Comparison of ENCODE assay signal across 10 mouse cellular contexts in genomic region chr13:13867078-13867759, GRCm38 (mm10).
DNase-seq lines count a peak whose midpoint lies in the region; ATAC-seq and TF ChIP-seq lines count a peak whose summit lies in the region.
"Had no signal": no experiment of that assay in that cellular context is flagged by ENCODE, and none has a peak within 500 bp of the region (broad histone marks: within the 10 kb centered on the region; RNA-seq: fewer than 3 reads in every experiment).

No protein-coding gene starts in this region.

- no peak overlapping the region for H3K9ac ChIP-seq in hindbrain, embryonic 11.5 days (ENCODE audit: low read depth, low read length)
- no peak overlapping the region for H3K9ac ChIP-seq in embryonic facial prominence, embryonic 11.5 days (replicated peaks; ENCODE audit: low read length)
- no peak overlapping the region for H3K9ac ChIP-seq in limb, embryonic 13.5 days
- H3K9ac ChIP-seq: heart, embryonic 13.5 days; limb, embryonic 15.5 days had no signal

- H3K79me2 ChIP-seq in C2C12 (ENCODE audit: control insufficient read depth, insufficient read depth): no peaks in the 10 kb centered on the region

- no peak overlapping the region for H3K4me3 ChIP-seq in hindbrain, embryonic 11.5 days (ENCODE audit: low read depth, low read length)
- H3K4me3 ChIP-seq in hindbrain, embryonic 10.5 days: no peak overlapping the region
- no peak overlapping the region for H3K4me3 ChIP-seq in C2C12 (ENCODE audit: insufficient read depth, poor library complexity, severe bottlenecking)
- H3K4me3 ChIP-seq in embryonic facial prominence, embryonic 11.5 days (ENCODE audit: low read depth, low read length): no peak overlapping the region
- no peak overlapping the region for H3K4me3 ChIP-seq in limb, embryonic 13.5 days
- H3K4me3 ChIP-seq: heart, embryonic 13.5 days; limb, embryonic 15.5 days had no signal

- no peaks in the 10 kb centered on the region for H3K79me3 ChIP-seq in C2C12 (ENCODE audit: low read depth)

- H3ac ChIP-seq in C2C12 (ENCODE audit: control insufficient read depth, insufficient read length, low read depth): no peak overlapping the region

- no peak overlapping the region for H3K4me2 ChIP-seq in hindbrain, embryonic 11.5 days (replicated peaks; ENCODE audit: low read depth, low read length)
- H3K4me2 ChIP-seq in embryonic facial prominence, embryonic 11.5 days (ENCODE audit: low read depth, low read length): no peak overlapping the region
- no peak overlapping the region for H3K4me2 ChIP-seq in limb, embryonic 13.5 days (replicated peaks)
- H3K4me2 ChIP-seq: heart, embryonic 13.5 days; limb, embryonic 15.5 days had no signal

- no peaks in the 10 kb centered on the region for H3K4me1 ChIP-seq in hindbrain, embryonic 11.5 days (replicated peaks; ENCODE audit: control insufficient read depth, insufficient read depth, low read length)
- H3K4me1 ChIP-seq in hindbrain, embryonic 10.5 days (replicated peaks): peaks cover 8% of the 10 kb centered on the region
- no peaks in the 10 kb centered on the region for H3K4me1 ChIP-seq in embryonic facial prominence, embryonic 11.5 days (ENCODE audit: control insufficient read depth, insufficient read depth, low read length)
- no peaks in the 10 kb centered on the region for H3K4me1 ChIP-seq in limb, embryonic 13.5 days
- H3K4me1 ChIP-seq: heart, embryonic 13.5 days; limb, embryonic 15.5 days had no signal

- H3K9me3 ChIP-seq in hindbrain, embryonic 11.5 days (ENCODE audit: control insufficient read depth, low read length): no peaks in the 10 kb centered on the region
- H3K9me3 ChIP-seq in hindbrain, embryonic 10.5 days: no peaks in the 10 kb centered on the region
- H3K9me3 ChIP-seq in embryonic facial prominence, embryonic 11.5 days (replicated peaks; ENCODE audit: control insufficient read depth, low read length): no peaks in the 10 kb centered on the region
- H3K9me3 ChIP-seq in limb, embryonic 13.5 days: no peaks in the 10 kb centered on the region
- H3K9me3 ChIP-seq: heart, embryonic 13.5 days; limb, embryonic 15.5 days had no signal

- no peak overlapping the region for H3K27ac ChIP-seq in hindbrain, embryonic 11.5 days (ENCODE audit: low read depth, low read length)
- no peak overlapping the region for H3K27ac ChIP-seq in hindbrain, embryonic 10.5 days
- no peak overlapping the region for H3K27ac ChIP-seq in embryonic facial prominence, embryonic 11.5 days (replicated peaks; ENCODE audit: low read depth, low read length)
- H3K27ac ChIP-seq in limb, embryonic 13.5 days: no peak overlapping the region
- H3K27ac ChIP-seq: heart, embryonic 13.5 days; limb, embryonic 15.5 days had no signal

- ATAC-seq in hindbrain, embryonic 11.5 days (ENCODE audit: low FRiP score): peak; percentile 46; the same call in 1 of the 2 replicates
- ATAC-seq in embryonic facial prominence, embryonic 11.5 days (replicated peaks; ENCODE audit: insufficient number of reproducible peaks, low FRiP score, low TSS enrichment, low read depth): no peak; the same call in 1 of the 2 replicates
- ATAC-seq in limb, embryonic 13.5 days (ENCODE audit: low FRiP score, low read depth): peak; percentile 48; the same call in 1 of the 2 replicates

- peak; percentile 13 for DNase-seq in hindbrain, embryonic 11.5 days (ENCODE audit: low spot score)
- DNase-seq in hindbrain, embryonic 10.5 days (ENCODE audit: low spot score): no peak
- peak; percentile 29 for DNase-seq in embryonic facial prominence, embryonic 11.5 days (ENCODE audit: low spot score)
- DNase-seq in left cerebral cortex, postnatal 10 days (ENCODE audit: extremely low spot score in 1 of 2, low spot score in 2 of 2): no peak
- DNase-seq in cerebellum, adult 11-12 months: no peak
- DNase-seq in layer of hippocampus, postnatal 14 days (ENCODE audit: low spot score in 2 of 2): no peak

- H3K36me3 ChIP-seq in hindbrain, embryonic 11.5 days (ENCODE audit: control insufficient read depth, insufficient read depth, low read length): no peaks in the 10 kb centered on the region
- no peaks in the 10 kb centered on the region for H3K36me3 ChIP-seq in hindbrain, embryonic 10.5 days
- H3K36me3 ChIP-seq in C2C12 (ENCODE audit: control insufficient read depth, insufficient read depth): no peaks in the 10 kb centered on the region
- no peaks in the 10 kb centered on the region for H3K36me3 ChIP-seq in embryonic facial prominence, embryonic 11.5 days (replicated peaks; ENCODE audit: control insufficient read depth, insufficient read depth, low read depth, low read length)
- H3K36me3 ChIP-seq in limb, embryonic 13.5 days: no peaks in the 10 kb centered on the region
- H3K36me3 ChIP-seq: heart, embryonic 13.5 days; limb, embryonic 15.5 days had no signal

- no peaks in the 10 kb centered on the region for H3K27me3 ChIP-seq in hindbrain, embryonic 11.5 days (ENCODE audit: control insufficient read depth, insufficient read depth, low read length)
- no peaks in the 10 kb centered on the region for H3K27me3 ChIP-seq in hindbrain, embryonic 10.5 days (ENCODE audit: insufficient read depth, poor library complexity, severe bottlenecking)
- no peaks in the 10 kb centered on the region for H3K27me3 ChIP-seq in C2C12 (ENCODE audit: control insufficient read depth, insufficient read depth, insufficient read length)
- H3K27me3 ChIP-seq in embryonic facial prominence, embryonic 11.5 days (ENCODE audit: control insufficient read depth, insufficient read depth, low read length): no peaks in the 10 kb centered on the region
- no peaks in the 10 kb centered on the region for H3K27me3 ChIP-seq in limb, embryonic 13.5 days
- H3K27me3 ChIP-seq: heart, embryonic 13.5 days; limb, embryonic 15.5 days had no signal

- 82% methylated on average over 2 of the region's 2 CpGs for WGBS in hindbrain, embryonic 11.5 days
- WGBS in hindbrain, embryonic 10.5 days: 92% methylated on average over 2 of the region's 2 CpGs
- 85% methylated on average over 2 of the region's 2 CpGs for WGBS in embryonic facial prominence, embryonic 11.5 days
- 79% methylated on average over 2 of the region's 2 CpGs for WGBS in limb, embryonic 13.5 days

- intact Hi-C loops in left cerebral cortex, postnatal 10 days (cut with DNase I): loop anchor here (5.0 to 10.0 kb wide), 2 partner anchors 212 to 350 kb away; no protein-coding TSS in a partner anchor

- no peak for TF ChIP-seq CTCF in C2C12 (IDR thresholded peaks at IDR 0.05; ENCODE audit: control insufficient read depth, insufficient read depth, insufficient read length)

TF ChIP-seq in C2C12, 6 proteins besides CTCF, POLR2A, EP300 and RAD21:
- TF ChIP-seq USF1 (IDR thresholded peaks at IDR 0.05; ENCODE audit: low read depth) (peak; percentile 81), CEBPB (IDR thresholded peaks at IDR 0.05; ENCODE audit: low read depth) (no peak)

Comparison
In these comparisons a context has a peak if more than half of its experiments do, and no peak if none do; other contexts are left out.
1. DNase-seq: peak in hindbrain, embryonic 11.5 days (single experiment) and embryonic facial prominence, embryonic 11.5 days (single experiment); none in hindbrain, embryonic 10.5 days (single experiment), left cerebral cortex, postnatal 10 days (0 of 2), cerebellum, adult 11-12 months (single experiment) and layer of hippocampus, postnatal 14 days (0 of 2).